Mouse (Mus musculus): ENCODE results near the gene Vav2.
A peak's percentile ranks its signal among the peaks of the same experiment; 100 is the strongest.

Gene Vav2

GRCm38 (mm10) chr2:27286971-27287710 lies 139.7 kb downstream of the Vav2 start:
- no peak for ATAC-seq (ENCODE audit: insufficient number of reproducible peaks, low FRiP score, low TSS enrichment)

GRCm38 (mm10) chr2:27284441-27284840 lies 142.4 kb downstream of the Vav2 start:
- ATAC-seq (ENCODE audit: insufficient number of reproducible peaks, low FRiP score, low TSS enrichment) = no peak

GRCm38 (mm10) chr2:27281771-27282170 lies 145.1 kb downstream of the Vav2 start:
- ATAC-seq (ENCODE audit: insufficient number of reproducible peaks, low FRiP score, low TSS enrichment) = no peak

- ATAC-seq (ENCODE audit: insufficient number of reproducible peaks, low FRiP score, low TSS enrichment) = no peak
Measured at GRCm38 (mm10) chr2:27280920-27281611, 145.8 kb downstream of the Vav2 start.

- ATAC-seq (ENCODE audit: insufficient number of reproducible peaks, low FRiP score, low TSS enrichment) = no peak
Measured at GRCm38 (mm10) chr2:27278859-27279258, 148.0 kb downstream of the Vav2 start.

GRCm38 (mm10) chr2:27268325-27268724 lies 158.5 kb downstream of the Vav2 start:
- ATAC-seq (ENCODE audit: insufficient number of reproducible peaks, low FRiP score, low TSS enrichment) = no peak

GRCm38 (mm10) chr2:27265819-27266218 lies 161.0 kb downstream of the Vav2 start:
- no peak for ATAC-seq (ENCODE audit: insufficient number of reproducible peaks, low FRiP score, low TSS enrichment)

- ATAC-seq (ENCODE audit: insufficient number of reproducible peaks, low FRiP score, low TSS enrichment) = no peak
Measured at GRCm38 (mm10) chr2:27262984-27263383, 163.8 kb downstream of the Vav2 start.

GRCm38 (mm10) chr2:27251434-27251833 lies 175.4 kb downstream of the Vav2 start:
- no peak for ATAC-seq (ENCODE audit: insufficient number of reproducible peaks, low FRiP score, low TSS enrichment)

GRCm38 (mm10) chr2:27248211-27248610 lies 178.6 kb downstream of the Vav2 start, which contains the start of gene Sardh:
Sardh (minus strand) TSS chr2:27248337.
- ATAC-seq (ENCODE audit: insufficient number of reproducible peaks, low FRiP score, low TSS enrichment) = no peak

GRCm38 (mm10) chr2:27247487-27247863 lies 179.4 kb downstream of the Vav2 start:
- no peak for ATAC-seq (ENCODE audit: insufficient number of reproducible peaks, low FRiP score, low TSS enrichment)

GRCm38 (mm10) chr2:27246712-27247486 lies 179.9 kb downstream of the Vav2 start:
- no peak for ATAC-seq (ENCODE audit: insufficient number of reproducible peaks, low FRiP score, low TSS enrichment)

- ATAC-seq (ENCODE audit: insufficient number of reproducible peaks, low FRiP score, low TSS enrichment) = no peak
Measured at GRCm38 (mm10) chr2:27245947-27246346, 180.9 kb downstream of the Vav2 start.

- ATAC-seq (ENCODE audit: insufficient number of reproducible peaks, low FRiP score, low TSS enrichment) = peak; percentile 45; the same call in 1 of the 2 replicates
Measured at GRCm38 (mm10) chr2:27237342-27237741, 189.5 kb downstream of the Vav2 start.

- no peak for ATAC-seq (ENCODE audit: insufficient number of reproducible peaks, low FRiP score, low TSS enrichment)
Measured at GRCm38 (mm10) chr2:27235729-27236128, 191.1 kb downstream of the Vav2 start.

- no peak for ATAC-seq (ENCODE audit: insufficient number of reproducible peaks, low FRiP score, low TSS enrichment)
Measured at GRCm38 (mm10) chr2:27232376-27232775, 194.5 kb downstream of the Vav2 start.

GRCm38 (mm10) chr2:27229481-27230105 lies 197.2 kb downstream of the Vav2 start:
- peak; percentile 45; the same call in 1 of the 2 replicates for ATAC-seq (ENCODE audit: insufficient number of reproducible peaks, low FRiP score, low TSS enrichment)

GRCm38 (mm10) chr2:27228809-27229480 lies 197.9 kb downstream of the Vav2 start:
- no peak for ATAC-seq (ENCODE audit: insufficient number of reproducible peaks, low FRiP score, low TSS enrichment)

- ATAC-seq (ENCODE audit: insufficient number of reproducible peaks, low FRiP score, low TSS enrichment) = no peak
Measured at GRCm38 (mm10) chr2:27226572-27226971, 200.3 kb downstream of the Vav2 start.

- ATAC-seq (ENCODE audit: insufficient number of reproducible peaks, low FRiP score, low TSS enrichment) = peak; percentile 41
Measured at GRCm38 (mm10) chr2:27223012-27223421, 203.8 kb downstream of the Vav2 start.
